Mouse (Mus musculus): Measurements from ENCODE around the gene Neb. TPM values are rescaled to one million over a fixed set of nuclear protein-coding genes. Genes with fewer than 3 reads are reported as not detected.

Gene Neb
- total and polyA plus RNA-seq, 3 experiments, result 0.12 to 0.70 TPM; not detected in 1

GRCm38 (mm10) chr2:52210685-52211084 lies 167.6 kb downstream of the Neb start:
- H3K4me3 ChIP-seq (ENCODE audit: control insufficient read depth in 1 of 2, insufficient read depth in 1 of 2, low read depth in 2 of 2, low read length in 2 of 2), result no peak overlapping the region
- H3K79me2 ChIP-seq (ENCODE audit: control insufficient read depth, insufficient read depth, low read length, poor library complexity), result no peaks in the 10 kb centered on the region
- H3K4me1 ChIP-seq (ENCODE audit: control insufficient read depth in 1 of 2, insufficient read depth in 2 of 2, low read length in 2 of 2), result no peaks in the 10 kb centered on the region
- no peak overlapping the region for H3K27ac ChIP-seq (ENCODE audit: control insufficient read depth, low read depth, low read length)
- H3K9ac ChIP-seq (ENCODE audit: control insufficient read depth, low read depth, low read length, poor library complexity, severe bottlenecking), result no peak overlapping the region
- no peaks in the 10 kb centered on the region for H3K36me3 ChIP-seq (ENCODE audit: control insufficient read depth in 1 of 2, insufficient read depth in 2 of 2, low read length in 2 of 2)
- no peak for TF ChIP-seq POLR2A (IDR thresholded peaks at IDR 0.05; ENCODE audit: control insufficient read depth in 1 of 2, insufficient read depth in 1 of 2, low read depth in 1 of 2, low read length in 2 of 2, poor library complexity in 1 of 2)
- no peak for TF ChIP-seq MYC (IDR thresholded peaks at IDR 0.05; ENCODE audit: low read depth, low read length)
- no peak for TF ChIP-seq ETS1 (IDR thresholded peaks at IDR 0.05; ENCODE audit: low read depth, low read length)
- TF ChIP-seq TBP (IDR thresholded peaks at IDR 0.05; ENCODE audit: low read depth, low read length), result no peak
- TF ChIP-seq TAL1 (IDR thresholded peaks at IDR 0.05; ENCODE audit: low read length), result no peak
- TF ChIP-seq NELFE (IDR thresholded peaks at IDR 0.05; ENCODE audit: low read depth, low read length), result no peak
- no peaks in the 10 kb centered on the region for H3K27me3 ChIP-seq (ENCODE audit: control insufficient read depth in 1 of 2, insufficient read depth in 2 of 2, low read length in 2 of 2)
- no peak for DNase-seq (ENCODE audit: low read depth, low spot score)
- H3K9me3 ChIP-seq (replicated peaks; ENCODE audit: insufficient read depth, low read length), result no peaks in the 10 kb centered on the region

GRCm38 (mm10) chr2:52204992-52205391 lies 173.3 kb downstream of the Neb start:
- DNase-seq (ENCODE audit: low read depth, low spot score), result no peak
- H3K79me2 ChIP-seq (ENCODE audit: control insufficient read depth, insufficient read depth, low read length, poor library complexity), result no peaks in the 10 kb centered on the region
- H3K4me3 ChIP-seq (ENCODE audit: control insufficient read depth in 1 of 2, insufficient read depth in 1 of 2, low read depth in 2 of 2, low read length in 2 of 2), result no peak overlapping the region
- H3K27ac ChIP-seq (ENCODE audit: control insufficient read depth, low read depth, low read length), result no peak overlapping the region
- TF ChIP-seq MXI1 (IDR thresholded peaks at IDR 0.05; ENCODE audit: low read depth, low read length), result no peak
- no peak for TF ChIP-seq SIN3A (IDR thresholded peaks at IDR 0.05; ENCODE audit: low read length)
- no peak for TF ChIP-seq UBTF (IDR thresholded peaks at IDR 0.05; ENCODE audit: borderline replicate concordance, insufficient read depth, low read depth, low read length)
- no peak for TF ChIP-seq MYB (IDR thresholded peaks at IDR 0.05; ENCODE audit: low read depth, low read length)
- TF ChIP-seq MAX (IDR thresholded peaks at IDR 0.05; ENCODE audit: low read length), result no peak
- TF ChIP-seq ELF1 (IDR thresholded peaks at IDR 0.05; ENCODE audit: low read depth, low read length), result no peak
- no peak for TF ChIP-seq E2F4 (IDR thresholded peaks at IDR 0.05; ENCODE audit: borderline replicate concordance, low read depth, low read length)
- no peak for TF ChIP-seq USF1 (IDR thresholded peaks at IDR 0.05; ENCODE audit: low read depth, low read length)
- TF ChIP-seq MAZ (IDR thresholded peaks at IDR 0.05; ENCODE audit: low read depth, low read length), result no peak
- TF ChIP-seq HCFC1 (IDR thresholded peaks at IDR 0.05; ENCODE audit: low read depth, low read length), result no peak
- no peak for TF ChIP-seq MAFK (IDR thresholded peaks at IDR 0.05; ENCODE audit: borderline replicate concordance, low read depth, low read length)
- TF ChIP-seq TAL1 (IDR thresholded peaks at IDR 0.05; ENCODE audit: low read length), result no peak
- TF ChIP-seq NRF1 (IDR thresholded peaks at IDR 0.05; ENCODE audit: insufficient read depth, low read depth, low read length, poor library complexity, severe bottlenecking), result no peak
- no peak for TF ChIP-seq POLR2AphosphoS5 (IDR thresholded peaks at IDR 0.05; ENCODE audit: borderline replicate concordance, low read depth, low read length)
- no peak for TF ChIP-seq JUND (IDR thresholded peaks at IDR 0.05; ENCODE audit: low read depth, low read length)
- TF ChIP-seq ZMIZ1 (IDR thresholded peaks at IDR 0.05; ENCODE audit: low read depth, low read length), result no peak
- no peak for TF ChIP-seq RAD21 (IDR thresholded peaks at IDR 0.05; ENCODE audit: low read depth, low read length)
- TF ChIP-seq SMC3 (IDR thresholded peaks at IDR 0.05; ENCODE audit: low read depth, low read length), result no peak
- H3K27me3 ChIP-seq (ENCODE audit: control insufficient read depth in 1 of 2, insufficient read depth in 2 of 2, low read length in 2 of 2), result no peaks in the 10 kb centered on the region
- no peaks in the 10 kb centered on the region for H3K36me3 ChIP-seq (ENCODE audit: control insufficient read depth in 1 of 2, insufficient read depth in 2 of 2, low read length in 2 of 2)
- H3K9ac ChIP-seq (ENCODE audit: control insufficient read depth, low read depth, low read length, poor library complexity, severe bottlenecking), result no peak overlapping the region
- H3K4me1 ChIP-seq (ENCODE audit: control insufficient read depth in 1 of 2, insufficient read depth in 2 of 2, low read length in 2 of 2), result no peaks in the 10 kb centered on the region
- H3K9me3 ChIP-seq (replicated peaks; ENCODE audit: insufficient read depth, low read length), result no peaks in the 10 kb centered on the region

Measured in MEL (cell line).